Comparison of ENCODE assay signal across 8 mouse cellular contexts in genomic region chr11:101069391-101070188, GRCm38 (mm10). TPM values are rescaled to one million over a fixed set of nuclear protein-coding genes. Genes with fewer than 3 reads are reported as not detected.
DNase-seq lines count a peak whose midpoint lies in the region; ATAC-seq and TF ChIP-seq lines count a peak whose summit lies in the region.

Gene Naglu, plus strand, starts transcription at chr11:101070012.

- H3K27me3 ChIP-seq in forebrain, embryonic 14.5 days (replicated peaks; ENCODE audit: control insufficient read depth, insufficient read depth, low read length), result 0 out of 2 replicates have a peak, but pooled peaks cover 2% of the 10 kb centered on the region
- H3K27me3 ChIP-seq in liver, embryonic 16.5 days (ENCODE audit: control insufficient read depth, insufficient read depth, low read depth, low read length), result peaks cover 11% of the 10 kb centered on the region
- peaks cover 3% of the 10 kb centered on the region; the same call in 1 of the 2 replicates for H3K27me3 ChIP-seq in neural tube, embryonic 12.5 days (replicated peaks)
- no peaks in the 10 kb centered on the region for H3K27me3 ChIP-seq in stomach, postnatal 0 days (ENCODE audit: control insufficient read depth, insufficient read depth, low read length)

- peak within 1 kb of the TSS; percentile 86 for H3K9ac ChIP-seq in forebrain, embryonic 14.5 days (ENCODE audit: low read length)
- H3K9ac ChIP-seq in liver, embryonic 16.5 days (ENCODE audit: low read depth, low read length), result peak within 1 kb of the TSS; percentile 74
- H3K9ac ChIP-seq in neural tube, embryonic 12.5 days, result peak within 1 kb of the TSS; percentile 83
- H3K9ac ChIP-seq in stomach, postnatal 0 days (ENCODE audit: low read length), result peak within 1 kb of the TSS; percentile 75

- peak within 1 kb of the TSS; percentile 98 for H3K4me2 ChIP-seq in forebrain, embryonic 14.5 days (ENCODE audit: low read length)
- H3K4me2 ChIP-seq in liver, embryonic 16.5 days (ENCODE audit: low read depth, low read length), result peak within 1 kb of the TSS; percentile 100
- H3K4me2 ChIP-seq in neural tube, embryonic 12.5 days (replicated peaks), result peak within 1 kb of the TSS; percentile 98
- H3K4me2 ChIP-seq in stomach, postnatal 0 days (replicated peaks; ENCODE audit: low read depth), result peak within 1 kb of the TSS; percentile 99

- no peaks in the 10 kb centered on the region for H3K9me3 ChIP-seq in forebrain, embryonic 14.5 days (replicated peaks; ENCODE audit: control insufficient read depth, low read length)
- H3K9me3 ChIP-seq in liver, embryonic 16.5 days (replicated peaks; ENCODE audit: control insufficient read depth, low read length), result no peaks in the 10 kb centered on the region
- H3K9me3 ChIP-seq in neural tube, embryonic 12.5 days, result no peaks in the 10 kb centered on the region
- no peaks in the 10 kb centered on the region for H3K9me3 ChIP-seq in stomach, postnatal 0 days (ENCODE audit: control insufficient read depth, low read length)

- intact Hi-C loops in heart, postnatal 10 days (cut with DNase I), result loop anchor here (10.0 kb wide), 1 partner anchor 355 kb away; the partner anchor contains the start of genes Hspb9 and Kat2a

- peaks cover 8% of the 10 kb centered on the region for H3K4me1 ChIP-seq in forebrain, embryonic 14.5 days (ENCODE audit: control insufficient read depth, insufficient read depth, low read length)
- H3K4me1 ChIP-seq in liver, embryonic 16.5 days (ENCODE audit: control insufficient read depth, low read depth, low read length), result peaks cover 38% of the 10 kb centered on the region
- peaks cover 13% of the 10 kb centered on the region; the same call in 1 of the 2 replicates for H3K4me1 ChIP-seq in neural tube, embryonic 12.5 days
- H3K4me1 ChIP-seq in stomach, postnatal 0 days (replicated peaks; ENCODE audit: control insufficient read depth, insufficient read depth), result peaks cover 1% of the 10 kb centered on the region; the same call in 1 of the 2 replicates

- no peak for TF ChIP-seq EP300 in stomach, postnatal 0 days (optimal IDR thresholded peaks at IDR 0.05)

- peak; percentile 91 for ATAC-seq in forebrain, embryonic 14.5 days
- peak; percentile 89 for ATAC-seq in liver, embryonic 16.5 days (ENCODE audit: low read depth)
- ATAC-seq in neural tube, embryonic 12.5 days (ENCODE audit: low FRiP score, low read depth), result peak; percentile 89
- ATAC-seq in stomach, postnatal 0 days (ENCODE audit: low FRiP score, low TSS enrichment), result peak; percentile 85

- H3K4me3 ChIP-seq in forebrain, embryonic 14.5 days (ENCODE audit: low read depth, low read length), result peak within 1 kb of the TSS; percentile 86
- H3K4me3 ChIP-seq in liver, embryonic 16.5 days (ENCODE audit: low read depth, low read length), result peak within 1 kb of the TSS; percentile 79
- H3K4me3 ChIP-seq in neural tube, embryonic 12.5 days, result peak within 1 kb of the TSS; percentile 76
- H3K4me3 ChIP-seq in stomach, postnatal 0 days (ENCODE audit: low read depth, low read length), result peak within 1 kb of the TSS; percentile 73

- TF ChIP-seq CTCF in stomach, postnatal 0 days (IDR thresholded peaks at IDR 0.05; ENCODE audit: low read depth), result no peak; the same call in 1 of the 2 replicates

- peak; percentile 72 for DNase-seq in ES-CJ7 (ENCODE audit: low read depth, low spot score)
- DNase-seq in cerebellum, adult 11 months, result peak; percentile 95
- DNase-seq in forebrain, embryonic 14.5 days (ENCODE audit: low spot score), result peak; percentile 94
- DNase-seq in heart, postnatal 10 days, result peak; percentile 97
- DNase-seq in large intestine, adult 2 months (ENCODE audit: low read depth, low spot score), result no peak
- DNase-seq in stomach, postnatal 0 days (ENCODE audit: low spot score), result peak; percentile 96

- H3K27ac ChIP-seq in forebrain, embryonic 14.5 days (ENCODE audit: low read depth, low read length), result peak within 1 kb of the TSS; percentile 68
- peak within 1 kb of the TSS; percentile 30; the same call in 1 of the 2 replicates for H3K27ac ChIP-seq in liver, embryonic 16.5 days (ENCODE audit: low read length)
- H3K27ac ChIP-seq in neural tube, embryonic 12.5 days, result no peak within 1 kb of the TSS
- H3K27ac ChIP-seq in stomach, postnatal 0 days (replicated peaks), result peak within 1 kb of the TSS; percentile 61

- no peaks in the 10 kb centered on the region for H3K36me3 ChIP-seq in forebrain, embryonic 14.5 days (ENCODE audit: control insufficient read depth, insufficient read depth, low read length)
- no peaks in the 10 kb centered on the region for H3K36me3 ChIP-seq in liver, embryonic 16.5 days (ENCODE audit: control insufficient read depth, insufficient read depth)
- H3K36me3 ChIP-seq in neural tube, embryonic 12.5 days, result no peaks in the 10 kb centered on the region
- H3K36me3 ChIP-seq in stomach, postnatal 0 days (ENCODE audit: control insufficient read depth, insufficient read depth, low read length), result no peaks in the 10 kb centered on the region; the same call in 1 of the 2 replicates

- 4% methylated on average over 35 of the region's 35 CpGs for WGBS in forebrain, embryonic 14.5 days
- WGBS in large intestine, adult 2 months, result 4% methylated on average over 35 of the region's 35 CpGs
- 3% methylated on average over 35 of the region's 35 CpGs for WGBS in liver, embryonic 16.5 days (ENCODE audit: insufficient replicate concordance)
- 5% methylated on average over 35 of the region's 35 CpGs for WGBS in neural tube, embryonic 12.5 days
- WGBS in stomach, postnatal 0 days, result 3% methylated on average over 35 of the region's 35 CpGs

RNA-seq across cellular contexts. Expression of gene Naglu, which starts in this region (rescaled TPM):
- 6.6 and 8.4 TPM in 2 replicates for polyA plus RNA-seq in forebrain, embryonic 14.5 days (2014; fragmentation: Nextera tagmentation; extraction: Ambion mirVana)
- 1 to 10 TPM; 9.9 to 10.0 TPM for total RNA-seq in heart, postnatal 10 days (2021)
- polyA plus RNA-seq in large intestine, adult 2 months (2012; rRNA removed), result 12.9 and 13.6 TPM in 2 replicates
- 7.1 and 7.2 TPM in 2 replicates for polyA plus RNA-seq in liver, embryonic 16.5 days (2015; fragmentation: Nextera tagmentation; extraction: Ambion mirVana)
- 10.8 and 11.1 TPM in 2 replicates for polyA plus RNA-seq in neural tube, embryonic 12.5 days (2016; fragmentation: Nextera tagmentation; extraction: Ambion mirVana)
- 16.0 and 17.1 TPM in 2 replicates for polyA plus RNA-seq in stomach, postnatal 0 days (2015; fragmentation: Nextera tagmentation; extraction: Ambion mirVana)
